Mouse (Mus musculus): Measurements from ENCODE around the gene Fam117a.

Gene Fam117a

DNA sequence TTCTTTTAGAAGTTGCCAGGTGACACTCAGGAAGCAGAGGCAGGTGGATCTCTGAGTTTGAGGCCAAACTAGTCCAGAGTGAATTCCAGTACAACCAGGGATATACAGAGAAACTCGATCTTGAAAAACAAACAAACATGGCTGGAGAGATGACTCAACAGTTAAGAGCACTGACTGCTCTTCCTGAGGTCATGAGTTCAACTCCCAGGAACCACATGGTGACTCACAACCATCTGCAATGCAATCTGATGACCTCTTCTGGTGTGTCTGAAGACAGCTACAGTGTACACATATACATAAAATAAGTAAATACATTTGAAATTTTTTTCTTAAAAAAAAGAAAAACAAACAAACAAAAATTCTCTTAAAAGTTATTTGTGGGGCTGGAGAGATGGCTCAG, 6.2 kb upstream of the Fam117a start:
- in situ Hi-C loops (cut with MboI, MseI), result no loop called here

DNA sequence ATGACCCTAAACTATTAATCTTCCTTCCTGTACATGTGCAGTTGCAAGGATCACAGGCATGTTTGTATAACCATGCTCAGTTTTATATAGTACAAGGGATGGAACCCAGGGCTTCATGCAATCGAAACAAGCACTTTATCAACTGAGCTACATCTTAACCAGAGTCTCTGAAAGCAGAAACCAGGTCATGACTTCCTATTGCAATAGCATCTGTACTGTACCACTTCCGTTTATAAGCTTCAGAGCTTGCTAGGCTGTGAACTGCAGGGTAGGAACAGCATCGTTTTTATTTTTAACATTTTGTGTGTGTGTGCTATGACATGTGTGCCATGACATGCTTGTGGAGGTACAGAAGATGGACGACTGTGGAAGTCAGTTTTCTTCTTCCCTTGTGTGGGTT, 3.6 kb upstream of the Fam117a start:
- in situ Hi-C loops (cut with MboI, MseI), result no loop called here

DNA sequence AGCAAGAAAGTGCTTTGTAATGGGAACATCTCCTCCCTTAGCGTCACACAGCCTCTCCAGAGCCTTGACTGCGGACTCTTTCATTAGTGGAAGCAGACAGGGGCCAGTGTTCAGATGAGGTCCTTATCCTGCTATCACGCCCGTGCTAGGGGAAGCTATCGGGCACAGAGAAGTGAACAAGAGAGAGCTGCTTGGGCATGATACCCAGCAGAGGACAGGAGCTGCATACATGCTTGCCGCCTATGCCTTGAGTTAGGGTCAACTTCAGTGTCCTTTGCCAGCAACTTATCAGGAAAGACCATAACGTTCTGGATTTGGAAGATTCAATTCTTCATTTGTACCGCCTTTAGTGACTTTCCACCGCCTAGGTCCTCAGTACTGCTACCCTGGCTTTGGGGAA, 3.0 kb upstream of the Fam117a start:
- in situ Hi-C loops (cut with MboI, MseI), result no loop called here

- in situ Hi-C loops (cut with MboI, MseI), result no loop called here
Observed at GRCm38 (mm10) chr11:95334448-95335060, 2.3 kb upstream of the Fam117a start.

DNA sequence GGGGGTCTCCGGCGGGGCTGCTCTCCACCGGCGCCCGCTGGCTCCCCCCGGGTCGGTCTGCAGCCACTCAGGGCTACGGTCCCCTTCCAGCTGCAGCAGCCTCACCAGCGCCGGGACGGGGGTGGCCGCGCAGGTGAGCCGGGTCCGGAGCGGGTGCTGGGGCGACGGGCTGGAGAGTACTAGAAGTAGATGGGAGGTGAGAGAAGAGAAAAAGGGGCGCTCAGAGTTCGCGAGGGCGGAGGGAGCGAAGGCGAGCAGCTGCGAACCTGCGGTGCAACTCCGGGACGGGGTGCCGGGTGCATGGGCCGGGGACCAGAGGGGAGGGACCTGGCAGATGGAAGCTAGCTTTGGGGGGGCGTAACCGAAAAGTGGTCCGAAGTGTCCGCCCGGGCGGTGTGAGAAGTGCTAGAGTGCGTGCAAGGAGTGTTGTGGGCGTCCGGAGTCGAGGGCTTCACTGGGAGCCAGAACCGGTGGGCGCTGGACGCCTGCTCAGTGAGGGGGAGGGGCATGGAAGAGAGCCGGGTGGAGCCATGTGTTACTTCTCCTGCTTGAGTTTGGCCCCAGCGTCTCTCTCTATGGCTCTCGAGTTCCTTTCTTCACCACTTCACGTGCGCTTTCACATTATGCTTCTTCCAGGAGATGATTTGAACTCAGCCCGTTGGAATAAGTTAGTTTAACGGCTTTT, 453 bp downstream of the Fam117a start:
- in situ Hi-C loops (cut with MboI, MseI), result no loop called here

GRCm38 (mm10) chr11:95337846-95338342, 1.1 kb downstream of the Fam117a start:
- in situ Hi-C loops (cut with MboI, MseI), result no loop called here

DNA sequence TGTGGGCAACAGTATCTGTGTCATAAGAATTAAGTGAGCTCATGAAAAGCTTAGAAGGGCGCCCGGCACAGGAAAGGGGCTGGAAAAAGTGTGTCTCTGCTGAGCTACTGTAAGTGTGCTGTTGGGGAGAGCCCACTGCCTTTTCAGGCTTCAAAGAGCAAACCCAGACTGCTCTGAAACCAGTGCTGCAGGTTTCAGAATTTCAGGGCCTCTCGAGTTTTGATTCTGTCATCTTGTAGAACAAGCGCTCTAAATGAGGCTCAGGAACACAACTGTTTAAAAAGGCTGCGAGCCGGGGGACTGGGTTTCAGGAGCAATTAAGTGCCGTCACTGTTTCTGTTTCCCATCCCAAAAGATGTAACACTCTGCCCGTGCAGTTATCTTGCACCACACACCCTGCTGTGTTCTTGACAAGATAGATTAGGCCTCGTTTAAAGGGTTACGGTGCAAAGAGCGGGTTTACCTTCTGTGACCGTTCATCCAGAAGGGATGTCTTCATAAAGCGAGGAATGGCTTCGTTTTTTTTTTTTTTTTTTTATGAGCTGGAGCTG, 2.7 kb downstream of the Fam117a start:
- in situ Hi-C loops (cut with MboI, MseI), result no loop called here

DNA sequence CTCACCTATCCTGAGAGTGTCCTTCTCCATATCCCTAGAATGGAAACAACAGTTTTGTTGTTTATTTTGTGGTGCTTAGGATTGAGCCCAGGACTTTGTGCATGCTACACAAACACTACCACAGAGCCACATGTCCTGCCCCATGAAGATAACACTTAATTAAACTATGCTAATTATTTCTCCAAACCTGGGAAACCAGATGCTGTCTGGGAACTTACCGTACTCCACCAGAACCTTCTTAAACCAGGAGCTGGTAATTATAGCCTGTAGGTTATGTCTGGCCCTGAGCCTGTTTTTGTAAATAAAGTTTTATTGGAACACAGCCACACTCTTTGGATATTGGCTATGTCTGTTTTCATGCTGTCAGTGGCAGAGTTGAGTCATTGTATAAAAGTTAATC, 3.4 kb downstream of the Fam117a start:
- in situ Hi-C loops (cut with MboI, MseI), result no loop called here

- in situ Hi-C loops (cut with MboI, MseI), result no loop called here
Observed at GRCm38 (mm10) chr11:95340664-95341063, 3.8 kb downstream of the Fam117a start.

- in situ Hi-C loops (cut with MboI, MseI), result no loop called here
Observed at GRCm38 (mm10) chr11:95343180-95343579, 6.4 kb downstream of the Fam117a start.

GRCm38 (mm10) chr11:95344181-95344580, 7.4 kb downstream of the Fam117a start:
- in situ Hi-C loops (cut with MboI, MseI), result no loop called here

GRCm38 (mm10) chr11:95350289-95350688, 13.5 kb downstream of the Fam117a start:
- in situ Hi-C loops (cut with MboI, MseI), result no loop called here

GRCm38 (mm10) chr11:95350960-95351359, 14.1 kb downstream of the Fam117a start:
- in situ Hi-C loops (cut with MboI, MseI), result no loop called here

GRCm38 (mm10) chr11:95352686-95353085, 15.9 kb downstream of the Fam117a start:
- in situ Hi-C loops (cut with MboI, MseI), result no loop called here

GRCm38 (mm10) chr11:95353226-95353625, 16.4 kb downstream of the Fam117a start:
- in situ Hi-C loops (cut with MboI, MseI), result no loop called here

DNA sequence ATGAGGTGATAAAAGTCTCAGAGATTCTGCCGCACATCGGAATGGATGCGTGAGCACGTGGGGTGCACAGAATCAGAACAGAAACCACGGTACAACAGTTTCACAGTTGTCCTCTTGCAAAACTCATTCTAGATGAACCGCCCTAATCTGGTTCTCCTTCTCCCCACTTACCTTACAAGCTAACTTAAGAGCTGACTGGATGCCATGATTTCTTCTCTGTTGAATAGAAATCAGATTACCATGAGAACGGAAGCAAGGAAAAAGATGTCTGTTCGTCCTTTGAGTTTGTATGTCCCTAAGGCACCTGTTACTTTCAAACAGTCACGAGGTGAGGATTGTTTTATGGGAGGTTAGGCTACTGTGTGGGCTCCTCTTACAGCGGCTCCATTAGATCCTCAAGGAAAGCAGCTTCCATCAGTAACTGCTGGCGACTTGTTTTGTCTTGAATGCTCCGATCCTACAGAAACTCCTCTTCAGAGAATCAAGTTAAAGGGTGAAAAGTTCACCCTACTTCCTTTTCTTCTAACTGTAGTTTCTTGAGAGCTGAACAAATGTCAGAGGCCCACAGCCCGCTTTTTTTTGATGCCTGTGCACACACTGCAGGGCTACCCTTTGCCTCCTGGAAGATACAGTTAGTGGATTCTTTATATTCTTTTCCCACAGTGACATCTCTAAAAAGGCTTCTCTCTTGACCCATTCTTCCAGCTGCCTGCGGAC, 17.6 kb downstream of the Fam117a start:
- in situ Hi-C loops (cut with MboI, MseI), result no loop called here

DNA sequence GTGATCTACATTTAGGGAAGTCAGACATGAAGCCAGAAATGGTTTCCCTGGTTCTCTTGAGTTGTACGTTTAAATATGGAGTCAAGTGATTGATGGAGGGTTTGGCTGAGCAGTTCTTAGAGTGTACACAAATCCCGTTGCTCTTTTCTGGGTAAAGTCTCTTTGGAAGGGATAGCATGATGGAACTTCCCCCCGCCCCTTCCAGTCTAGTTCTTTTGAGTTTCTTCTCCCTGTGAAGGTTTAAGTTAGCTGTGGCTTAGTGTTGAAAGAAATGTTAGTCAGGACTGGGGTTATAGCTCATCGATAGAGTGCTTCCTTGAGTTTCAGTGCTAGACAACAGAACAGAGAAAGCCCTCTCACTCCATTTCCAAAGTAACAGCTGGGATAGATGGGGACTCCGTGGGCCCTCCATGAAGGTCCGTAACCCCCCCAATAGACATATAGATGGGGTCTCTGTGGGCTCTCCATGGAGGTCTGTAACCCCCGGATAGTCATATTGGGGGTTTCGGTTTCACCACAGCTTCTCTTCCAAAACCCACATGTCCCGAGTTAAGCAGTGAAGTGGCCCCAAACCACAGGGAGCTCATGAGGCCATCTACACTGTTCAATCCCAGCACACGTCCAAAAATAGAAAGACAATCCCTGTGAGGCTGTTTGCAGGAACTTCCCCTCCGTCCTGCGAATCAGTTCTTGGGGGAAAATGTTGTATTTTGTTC, 18.3 kb downstream of the Fam117a start:
- in situ Hi-C loops (cut with MboI, MseI), result no loop called here

DNA sequence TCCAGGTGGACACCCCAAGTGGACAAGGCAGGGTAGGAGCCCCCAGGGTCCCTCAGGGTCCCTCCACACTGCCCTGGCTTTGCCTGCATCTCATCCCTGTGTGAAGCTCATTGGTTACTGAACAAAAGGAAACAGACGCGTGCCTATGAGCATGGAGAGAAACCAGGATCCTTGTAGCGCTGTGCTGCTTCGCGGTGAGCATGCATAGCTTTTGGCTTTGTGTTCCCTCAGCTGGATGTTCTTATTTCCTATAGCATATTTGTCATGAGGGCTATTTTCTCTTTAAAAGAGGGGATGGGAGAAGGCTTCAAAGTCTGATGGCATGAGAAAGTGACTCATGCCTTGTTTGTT, 18.8 kb downstream of the Fam117a start:
- in situ Hi-C loops (cut with MboI, MseI), result no loop called here

- in situ Hi-C loops (cut with MboI, MseI), result no loop called here
Observed at GRCm38 (mm10) chr11:95356039-95356438, 19.2 kb downstream of the Fam117a start.

DNA sequence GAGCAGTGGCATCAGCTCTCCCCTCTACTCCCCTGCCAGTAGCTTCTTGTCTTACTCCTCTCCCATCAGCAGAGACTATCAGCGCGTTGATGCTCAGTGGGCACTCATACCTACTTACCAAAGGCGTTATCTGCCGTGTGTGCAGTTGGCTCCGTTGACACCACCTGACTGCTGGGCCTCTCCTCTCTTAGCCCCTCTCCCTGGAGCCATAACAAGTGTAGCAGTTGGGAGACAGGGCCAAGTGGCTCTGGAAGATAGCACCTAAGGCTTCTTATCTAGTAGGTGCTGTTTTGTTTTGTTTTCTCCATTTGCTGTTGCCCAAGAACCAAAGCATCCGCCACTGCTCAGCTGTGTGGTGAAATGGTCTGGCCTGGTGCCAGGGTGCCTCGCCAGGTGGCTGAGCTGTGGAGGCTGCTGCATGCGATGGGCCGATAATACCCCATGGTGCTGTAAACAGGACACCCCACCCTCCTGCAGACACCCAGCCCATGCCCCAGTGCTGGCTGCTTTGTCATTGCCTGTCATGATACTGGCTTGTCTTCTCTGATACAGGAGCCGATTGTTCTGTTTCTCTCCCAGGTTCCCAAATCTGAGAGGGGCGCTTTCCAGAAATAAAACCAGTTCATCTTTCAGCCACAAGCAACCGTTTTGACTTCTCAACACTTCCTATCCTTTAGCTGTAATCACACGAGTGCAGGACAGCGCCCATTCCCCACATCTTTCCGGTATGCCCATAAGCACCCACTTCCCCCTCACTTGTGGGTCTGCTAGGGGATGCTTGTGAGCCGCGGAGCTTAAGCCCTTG, 19.9 kb downstream of the Fam117a start:
- in situ Hi-C loops (cut with MboI, MseI), result no loop called here

DNA sequence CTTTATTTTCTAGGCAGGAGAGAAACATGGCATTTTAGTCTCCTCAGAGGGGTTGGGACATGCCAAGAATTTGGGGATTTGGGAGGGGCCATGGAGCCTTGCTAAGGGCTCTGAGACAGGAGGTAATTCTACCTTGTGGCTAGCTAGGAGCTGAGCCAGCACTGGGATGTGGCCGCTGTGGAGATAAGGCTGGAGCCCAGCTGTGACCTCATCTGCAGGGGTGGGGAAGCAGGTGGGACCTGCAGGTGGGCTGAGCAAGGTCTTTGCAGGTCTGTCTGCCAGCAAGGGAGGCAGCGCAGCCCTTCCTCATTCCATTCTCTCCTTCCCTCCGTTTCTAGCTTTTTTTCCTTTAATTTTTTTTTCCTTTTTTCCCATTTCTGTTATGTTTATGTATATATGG, 21.4 kb downstream of the Fam117a start:
- in situ Hi-C loops (cut with MboI, MseI), result no loop called here

Measured in regulatory T cell (primary cell).